Mouse (Mus musculus) embryo, embryonic 11 days (tissue): ENCODE data around the gene Fbxw8.

Source experiments
- DNase-seq: peaks from one replicate; pipeline ENCODE4 v3.0.0-alpha.2; 2015

Fbxw8 gene

DNA sequence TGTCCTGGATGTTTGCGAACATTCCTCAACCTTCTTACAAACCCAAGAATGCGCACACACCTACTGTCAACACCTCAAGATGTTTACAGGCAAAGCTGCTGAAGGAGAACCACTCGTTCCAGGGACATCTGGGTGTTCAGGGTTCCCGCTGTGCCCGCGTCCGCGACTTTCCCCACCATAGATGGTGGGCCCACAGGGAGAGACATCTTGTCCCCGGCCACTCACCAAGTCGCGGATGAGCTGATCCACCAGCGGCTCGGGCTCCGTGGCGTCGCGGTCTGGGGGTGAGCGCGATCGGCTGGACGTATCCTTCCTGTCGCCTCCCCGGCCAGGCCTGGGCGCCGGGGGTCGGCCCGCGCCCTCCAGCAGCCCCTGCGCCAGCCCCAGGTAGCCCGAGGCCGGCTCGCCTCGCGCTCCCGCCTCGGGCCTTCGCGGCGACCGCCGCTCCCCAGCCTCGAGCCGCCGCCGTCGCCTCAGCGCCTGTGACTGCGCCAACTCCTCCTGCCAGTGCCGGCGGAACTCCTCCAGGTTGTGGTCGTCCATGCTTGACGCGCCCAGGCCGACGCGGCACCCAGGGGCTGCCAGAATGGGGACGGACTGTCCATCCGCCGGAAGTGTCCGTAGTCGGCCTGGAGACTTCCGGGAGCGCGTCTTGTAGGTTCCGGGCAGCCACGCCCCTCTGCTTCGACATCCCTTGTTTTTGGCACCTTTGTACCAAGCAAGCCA is at the start of gene Fbxw8:
Gene Fbxw8 (minus strand): TSS at position 626 of the 726 bp plus-strand sequence.
- peak; percentile 94 for DNase-seq

DNA sequence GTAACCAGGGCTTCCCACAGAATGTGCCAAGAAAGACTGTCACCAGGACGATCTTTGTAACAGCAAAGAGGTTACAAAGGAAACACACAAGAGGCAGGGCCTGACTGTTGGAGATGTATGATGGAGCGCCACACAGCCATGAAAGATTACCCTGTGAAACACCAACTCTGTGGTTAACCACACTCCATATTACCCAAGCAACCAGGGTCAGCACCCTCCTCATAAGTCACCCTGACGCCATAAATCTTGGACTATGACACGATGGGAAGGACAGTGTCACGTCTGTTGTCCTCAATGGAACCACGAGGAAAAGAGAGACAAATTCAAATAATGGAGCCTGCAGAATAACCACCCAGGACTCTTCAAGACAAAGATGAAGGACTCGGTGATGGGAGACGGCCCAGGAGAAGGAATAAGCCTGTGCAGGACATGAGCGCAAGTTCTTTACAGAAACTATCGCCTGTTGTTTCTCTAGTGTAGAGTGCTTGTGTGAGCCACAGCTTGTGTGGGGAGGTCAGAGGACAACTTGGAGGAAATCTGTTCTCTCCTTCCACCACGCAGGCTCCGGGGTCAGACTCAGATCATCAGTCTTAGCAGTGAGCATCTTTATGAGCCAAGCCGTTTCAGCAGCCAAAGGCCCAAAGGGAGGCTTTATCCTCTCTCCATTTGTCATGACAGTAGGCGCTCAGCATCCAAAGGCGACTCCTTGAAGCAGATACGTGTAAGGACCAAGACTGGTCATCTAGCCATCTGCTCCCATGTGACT is 49.6 kb upstream of the Fbxw8 start:
- no peak for DNase-seq

DNA sequence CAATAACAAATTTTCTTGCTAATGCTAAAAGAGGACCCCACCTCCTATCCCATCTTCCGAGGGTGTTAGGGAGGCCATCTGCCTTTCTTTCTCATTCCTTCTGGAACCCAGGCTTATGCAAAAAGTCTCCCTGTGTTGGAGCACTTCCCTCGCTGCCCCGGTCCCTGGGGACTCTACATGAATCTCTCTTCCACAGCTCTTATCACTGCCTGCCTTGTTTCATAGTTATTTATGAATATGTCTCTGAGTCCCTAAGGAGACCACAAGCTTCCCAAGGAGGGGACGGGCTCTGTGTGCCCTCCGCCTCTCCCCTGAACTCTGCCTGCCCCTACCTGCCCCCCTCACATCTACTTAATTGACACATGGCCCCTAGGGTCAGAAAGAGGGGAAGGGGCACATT is 44.4 kb upstream of the Fbxw8 start:
- DNase-seq = no peak

DNA sequence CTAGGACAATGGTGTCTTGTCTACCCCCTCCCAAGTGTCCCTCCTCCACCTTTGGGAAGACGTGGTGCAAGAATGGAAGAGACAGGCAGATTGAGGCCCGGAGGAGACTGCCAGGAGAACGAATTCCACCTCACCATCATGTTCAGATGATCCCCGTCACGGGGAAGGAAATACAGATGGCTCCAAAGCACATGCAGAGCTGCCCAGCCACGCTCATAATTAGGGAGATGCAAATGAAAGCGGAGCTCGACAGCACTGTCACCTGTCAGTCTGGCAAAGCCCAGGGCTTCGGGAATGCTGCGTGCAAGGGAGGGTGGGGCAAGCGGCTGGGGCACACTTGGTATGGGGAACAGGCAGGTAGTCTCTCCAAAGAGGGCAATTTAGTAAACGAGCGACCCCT is 42.2 kb upstream of the Fbxw8 start:
- DNase-seq = no peak

DNA sequence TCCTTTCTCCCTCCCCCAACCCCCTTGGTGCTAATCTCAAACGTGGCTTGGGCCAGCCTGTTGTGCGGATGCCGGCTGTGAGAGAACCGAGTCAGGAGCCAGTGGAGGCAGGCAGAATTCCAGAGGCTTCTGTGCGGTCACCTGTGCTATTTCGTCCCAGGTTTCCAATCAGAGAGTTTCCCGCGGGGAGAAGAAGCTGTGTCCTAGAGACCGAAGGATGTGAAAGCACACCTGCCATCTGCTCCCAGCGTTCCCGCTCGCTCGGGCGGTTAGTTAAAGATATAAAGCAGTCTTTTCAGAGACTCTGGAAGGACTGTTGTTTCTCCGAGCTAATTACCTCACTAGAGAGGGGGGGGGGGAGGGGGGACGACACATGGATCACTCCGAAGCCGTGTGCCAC is 37.0 kb upstream of the Fbxw8 start:
- no peak for DNase-seq

DNA sequence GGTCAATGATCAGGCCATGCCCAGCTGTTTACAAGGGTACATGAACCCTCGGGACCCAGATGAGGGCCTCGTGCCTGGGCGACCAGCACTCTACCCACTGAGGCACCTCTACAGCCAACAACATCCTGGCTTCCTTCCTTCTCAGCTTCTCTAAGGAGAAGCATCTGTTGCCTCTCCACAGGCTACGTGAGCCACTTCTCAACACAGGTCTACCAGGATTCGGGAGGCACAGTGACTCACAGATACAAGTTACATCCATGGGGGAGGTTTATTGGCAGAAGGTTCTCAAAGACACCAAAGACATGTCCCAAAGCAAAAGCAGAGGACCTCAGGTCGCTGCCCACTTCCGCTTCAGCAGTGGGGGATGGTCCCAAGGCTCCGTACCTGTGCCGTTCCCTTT is 35.2 kb upstream of the Fbxw8 start:
- DNase-seq = no peak

DNA sequence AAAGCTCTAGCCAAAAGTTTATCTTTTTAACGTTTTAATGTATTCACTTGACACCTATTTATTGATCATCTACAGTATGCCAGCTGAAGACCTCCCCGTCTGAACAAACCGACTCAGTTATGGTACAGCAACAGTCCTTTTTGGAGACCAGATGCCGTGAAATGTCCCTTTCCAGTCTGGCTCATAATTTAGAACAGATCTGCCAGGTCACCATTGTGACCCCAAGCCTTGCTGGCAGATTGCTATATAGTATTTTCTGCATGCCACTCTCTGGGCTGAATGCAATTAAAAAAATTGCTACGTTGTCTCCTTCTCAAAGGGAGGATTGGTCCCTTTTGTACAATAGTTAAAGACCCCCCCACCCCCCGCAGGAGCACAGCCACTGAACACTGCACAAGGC is 33.1 kb upstream of the Fbxw8 start:
- peak; percentile 43 for DNase-seq

DNA sequence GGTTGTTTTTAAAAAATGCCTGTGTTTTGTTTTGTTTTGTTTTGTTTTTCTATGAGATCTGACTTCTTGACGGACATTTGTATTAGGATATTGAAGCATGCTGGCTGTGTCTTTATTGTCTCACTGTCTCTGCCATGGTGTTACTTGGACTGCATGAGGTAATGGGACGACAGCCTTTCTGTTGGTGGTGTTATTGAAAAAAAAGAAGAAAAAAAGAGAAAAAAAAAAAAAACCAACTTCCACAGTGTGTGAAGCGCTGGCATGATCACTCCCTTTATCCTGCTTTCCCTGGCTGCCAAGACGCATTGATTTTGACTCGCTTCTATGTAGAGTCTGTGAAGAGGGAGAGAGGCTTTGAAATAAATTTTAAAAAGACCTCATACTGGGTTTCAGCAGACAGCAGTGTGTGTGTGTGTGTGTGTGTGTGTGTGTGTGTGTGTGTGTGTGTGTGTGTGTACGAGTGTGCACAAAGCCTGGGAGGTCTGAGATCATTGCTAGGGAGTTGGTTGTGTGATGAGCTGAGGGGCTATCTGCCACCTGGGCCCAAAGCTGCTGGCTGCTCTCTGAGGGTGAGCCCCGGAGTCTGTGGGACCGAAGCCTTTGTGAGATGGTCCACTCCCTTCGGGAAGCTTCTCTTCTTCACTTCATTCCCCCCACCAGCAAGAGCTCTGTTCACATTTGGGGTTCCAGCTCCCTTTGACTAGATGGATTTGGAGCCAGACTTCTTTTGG is 31.8 kb upstream of the Fbxw8 start:
- no peak for DNase-seq

DNA sequence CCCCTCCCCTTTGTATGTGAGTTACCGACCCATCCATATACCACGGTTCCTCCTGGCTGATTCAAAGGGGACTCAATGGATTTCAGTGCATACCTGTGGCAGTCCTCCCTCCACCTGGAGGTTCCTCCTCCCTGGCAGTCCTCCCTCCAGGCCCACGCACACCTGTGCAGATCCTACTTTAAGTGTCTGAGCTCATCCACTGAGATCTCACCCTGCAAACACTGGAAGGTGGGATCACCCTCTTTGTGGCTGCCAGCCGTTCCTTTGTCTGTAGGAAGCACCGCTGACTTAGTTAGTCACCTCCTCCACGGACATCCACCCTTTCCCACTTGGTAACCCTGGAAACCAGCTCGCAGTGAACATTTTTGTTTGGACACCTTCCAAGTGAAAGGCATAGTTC is 22.4 kb upstream of the Fbxw8 start:
- DNase-seq = no peak

DNA sequence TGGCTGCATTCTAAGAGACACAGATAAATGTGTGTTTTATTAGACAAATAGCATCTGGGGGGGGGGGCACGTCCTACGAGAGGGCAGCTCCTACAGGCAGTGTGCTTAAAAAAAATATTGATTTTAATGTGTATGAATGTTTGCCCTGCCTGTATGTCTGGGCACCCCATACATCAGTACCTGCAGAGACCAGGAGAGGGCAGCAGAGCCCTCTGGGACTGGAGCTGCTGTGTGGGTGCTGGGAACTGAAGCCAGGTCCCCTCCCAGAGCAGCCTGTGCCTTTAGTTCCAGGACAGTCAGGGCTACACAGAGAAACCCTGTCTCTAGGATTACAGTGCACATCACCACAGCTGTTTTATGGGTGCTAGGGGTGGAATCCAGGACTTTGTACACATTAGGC is 19.9 kb upstream of the Fbxw8 start:
- DNase-seq = no peak

DNA sequence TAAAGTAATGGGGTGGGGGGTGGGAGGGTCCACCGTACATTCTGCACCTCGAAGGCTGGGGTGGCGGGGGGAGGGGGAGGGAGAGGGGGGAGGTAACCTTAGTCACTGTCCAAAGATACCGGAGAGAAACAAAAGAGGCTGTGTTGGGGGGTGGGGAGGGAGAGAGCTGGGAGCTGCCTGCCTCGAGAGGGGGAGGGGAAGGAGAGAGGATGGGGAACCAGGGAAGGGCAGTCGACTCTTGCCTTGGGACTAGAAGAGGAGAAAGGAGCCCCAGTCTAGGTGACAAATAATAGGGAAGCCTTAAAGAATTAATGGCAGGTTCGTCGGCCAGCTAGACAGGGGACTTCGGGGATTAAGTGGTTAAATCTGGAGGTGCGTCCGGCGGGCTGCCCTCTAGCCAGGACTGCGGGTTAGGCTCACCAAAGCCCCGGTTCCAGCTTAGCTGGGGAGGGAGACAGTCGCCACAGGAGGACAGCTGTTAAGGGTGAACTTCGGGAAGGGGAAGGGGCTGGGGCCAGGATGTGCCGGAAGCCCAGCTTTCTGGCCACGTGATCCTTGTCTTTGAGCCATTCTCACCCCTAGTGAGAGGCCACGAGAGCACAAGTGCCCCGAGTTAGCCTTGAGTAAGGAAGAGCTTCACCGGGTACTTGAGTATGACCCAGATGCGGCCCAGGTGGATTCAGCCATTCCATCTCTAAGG is 19.2 kb upstream of the Fbxw8 start:
- peak; percentile 66 for DNase-seq

DNA sequence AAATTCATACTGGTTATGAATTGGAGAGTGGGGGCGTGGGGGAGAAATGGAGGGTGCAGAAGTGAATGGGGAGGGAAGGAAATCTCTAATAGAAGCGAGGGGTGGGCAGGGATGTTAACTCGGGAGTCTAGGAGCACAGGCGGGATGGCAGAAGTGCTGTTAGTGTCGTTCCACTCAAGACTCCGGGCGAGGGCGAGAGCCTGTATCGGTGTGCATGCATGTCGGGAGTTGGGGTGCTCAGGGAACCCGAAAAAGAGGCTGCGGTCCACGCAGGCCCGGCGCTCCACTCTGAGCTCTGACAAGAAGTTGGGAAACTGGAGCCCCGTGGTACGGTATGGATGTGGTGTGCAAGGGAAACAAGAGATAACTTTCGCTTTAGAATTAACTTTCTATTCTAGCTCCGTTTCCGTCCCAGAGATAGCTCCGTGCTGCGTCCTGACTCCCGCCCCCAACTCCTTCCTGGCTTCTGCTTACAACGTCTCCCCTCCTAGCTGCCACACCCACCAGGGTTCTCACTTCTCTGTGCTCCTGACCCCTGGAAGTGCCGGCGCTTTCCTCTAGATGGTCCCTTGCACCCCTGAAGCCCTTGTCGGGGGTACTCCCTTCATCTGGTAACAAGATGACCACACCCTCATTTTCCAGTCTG is 16.9 kb upstream of the Fbxw8 start:
- DNase-seq = peak; percentile 24

DNA sequence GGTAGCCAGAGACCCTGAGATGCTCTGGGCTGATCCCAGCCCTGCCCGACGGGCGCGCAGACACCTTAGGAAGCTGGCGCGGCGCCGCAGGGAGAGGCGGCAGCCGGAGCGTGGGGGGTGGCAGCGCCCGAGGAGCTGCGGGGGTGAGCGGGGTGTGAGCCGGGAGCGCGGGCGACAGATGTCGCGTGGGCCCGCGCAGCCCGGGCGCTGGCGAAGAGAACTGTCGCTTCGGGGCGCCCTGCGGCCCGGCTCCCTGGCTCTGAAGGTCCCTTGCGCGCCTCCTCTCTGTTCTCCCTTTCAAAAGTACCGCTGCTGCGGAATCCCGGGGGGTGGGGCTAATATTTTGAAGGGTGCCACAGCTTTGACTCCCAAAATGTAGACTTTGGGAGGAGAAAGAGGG is 16.4 kb upstream of the Fbxw8 start:
- no peak for DNase-seq

DNA sequence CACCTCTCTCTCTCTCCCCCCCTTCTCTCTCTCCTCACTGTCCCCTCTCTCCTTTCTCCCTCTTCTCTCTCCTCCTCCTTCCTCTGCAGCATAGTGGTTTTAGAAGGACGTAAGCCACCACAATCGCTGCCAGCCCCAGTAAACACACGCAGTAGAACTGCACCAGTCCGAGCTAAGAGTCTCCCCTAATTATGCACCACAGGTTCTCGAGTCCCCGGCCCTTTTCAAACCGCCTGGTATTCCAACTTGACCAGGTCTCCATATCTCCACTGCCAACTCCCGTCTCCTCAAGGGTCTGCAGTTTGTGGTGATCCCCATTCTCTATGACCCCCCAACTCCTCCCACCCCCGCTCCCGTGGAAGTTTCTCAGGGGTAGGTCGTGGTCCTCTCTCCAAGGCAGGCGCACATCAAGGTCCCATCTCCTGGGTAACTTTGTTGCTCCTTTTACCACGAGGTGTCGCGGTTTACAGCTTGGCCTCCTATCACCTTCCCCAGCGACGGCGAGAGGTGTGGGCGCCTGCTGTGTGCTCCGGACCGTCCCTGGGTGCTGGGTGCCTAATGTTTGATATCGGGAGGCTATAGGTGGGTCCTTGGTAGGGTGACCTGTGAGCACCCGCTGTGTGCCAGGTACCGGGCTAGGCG is 15.7 kb upstream of the Fbxw8 start:
- peak; percentile 58 for DNase-seq

DNA sequence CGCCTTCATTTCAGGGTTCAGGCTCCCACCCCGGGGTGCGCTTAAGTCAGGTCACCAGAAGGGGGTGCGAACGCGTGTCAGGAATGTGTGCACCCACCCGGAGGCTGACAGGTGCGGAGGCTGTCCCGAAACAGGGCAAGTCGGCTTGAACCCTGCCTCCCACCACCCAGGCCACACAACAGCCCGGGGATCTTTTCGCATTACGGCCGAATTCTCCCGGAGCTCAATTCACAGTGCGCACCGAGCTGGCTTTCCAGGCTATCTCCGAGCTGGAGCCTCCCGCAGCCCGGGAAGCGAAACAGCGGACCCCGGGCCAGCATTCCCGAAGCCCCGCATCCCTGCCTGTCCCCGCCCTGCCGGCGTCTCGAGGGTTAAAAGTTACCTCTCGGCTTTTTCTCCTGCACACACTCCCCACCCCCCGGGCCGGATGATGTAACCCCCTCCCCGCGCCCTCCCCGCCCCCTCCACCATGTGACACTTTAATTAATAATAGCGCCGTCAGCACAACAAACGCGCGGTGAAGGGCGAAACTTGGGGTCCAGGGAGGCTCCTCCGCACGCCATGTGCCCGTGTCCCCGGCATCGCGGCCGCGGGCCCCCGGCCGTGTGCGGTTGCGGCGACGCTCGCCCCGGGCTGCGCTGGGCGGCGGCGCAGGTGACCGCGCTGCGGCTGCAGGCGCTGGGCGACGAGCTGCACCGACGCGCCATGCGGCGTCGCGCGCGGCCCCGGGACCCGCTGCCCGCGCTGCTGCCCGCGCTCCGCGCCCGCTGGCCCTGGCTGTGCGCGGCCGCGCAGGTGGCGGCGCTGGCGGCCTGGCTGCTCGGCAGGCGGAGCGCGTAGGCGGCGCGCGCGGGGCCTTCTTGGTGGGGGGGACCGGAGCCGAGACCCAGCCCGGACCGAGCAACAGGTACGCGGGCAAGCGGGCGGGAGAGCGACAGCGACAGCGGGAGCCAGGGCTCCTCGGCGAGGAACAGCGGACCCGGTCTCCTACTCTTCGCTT is 14.3 kb upstream of the Fbxw8 start:
- DNase-seq = peak; percentile 67

DNA sequence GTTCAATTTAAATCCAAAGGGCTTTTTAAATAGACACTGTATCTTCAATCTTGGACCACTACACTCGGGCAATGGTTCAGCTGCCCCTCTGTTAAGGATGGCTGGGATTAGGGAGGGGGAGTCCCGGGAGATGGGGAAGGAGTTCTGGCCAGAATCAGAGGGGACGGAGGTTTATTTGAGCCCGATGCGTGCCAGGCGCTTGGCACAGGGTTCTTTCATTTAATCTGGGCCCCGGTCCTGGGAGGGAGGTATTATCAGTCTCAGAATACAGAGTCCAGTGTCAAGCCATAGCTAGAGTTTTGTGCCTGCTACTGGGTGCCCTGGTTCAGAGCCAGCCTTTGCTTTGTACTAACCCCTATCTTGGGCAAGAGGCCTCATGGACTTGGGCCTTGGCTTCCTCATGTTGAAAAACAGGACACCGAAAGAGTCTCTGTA is 12.3 kb upstream of the Fbxw8 start:
- no peak for DNase-seq

DNA sequence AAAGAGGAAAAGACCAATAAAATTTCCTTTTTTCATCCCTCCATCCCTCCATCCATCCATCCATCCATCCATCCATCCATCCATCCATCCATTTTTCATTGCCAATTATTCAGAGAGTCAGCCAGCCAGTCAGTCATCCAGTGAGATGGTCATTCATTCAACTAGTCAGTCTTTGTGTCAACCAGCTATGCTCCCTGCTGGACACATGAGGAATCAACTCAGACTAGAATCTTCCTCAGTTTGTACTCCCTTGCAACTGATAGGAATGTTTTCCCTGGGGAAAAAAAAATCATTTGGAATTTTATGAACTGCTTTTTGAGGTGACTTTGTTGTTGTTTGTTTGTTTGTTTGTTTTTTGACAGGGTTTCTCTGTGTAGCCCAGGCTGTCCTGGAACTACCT is 10.2 kb upstream of the Fbxw8 start:
- DNase-seq = no peak

DNA sequence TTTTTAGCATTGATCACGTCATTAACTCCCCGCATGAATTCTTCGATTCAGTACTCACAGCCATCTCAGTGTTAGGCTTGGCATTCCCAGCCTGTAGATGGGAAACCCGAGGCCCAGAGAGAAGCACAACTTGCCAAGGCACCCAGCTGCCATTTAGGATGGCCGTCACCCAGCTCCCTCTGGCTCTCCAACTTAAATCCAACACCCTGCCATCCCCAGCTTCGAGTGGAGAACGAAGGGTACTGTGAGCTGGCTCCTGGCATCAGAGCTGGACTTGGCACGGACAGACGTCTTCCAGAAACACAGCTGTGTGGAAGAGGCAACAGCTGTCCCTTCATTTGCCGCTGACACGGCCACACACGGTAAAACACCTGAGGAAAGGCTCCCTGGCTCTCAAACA is 9.3 kb upstream of the Fbxw8 start, which contains the start of gene Hrk:
Gene Hrk (plus strand): TSS at position 68 of the 400 bp plus-strand sequence.
- DNase-seq = no peak

DNA sequence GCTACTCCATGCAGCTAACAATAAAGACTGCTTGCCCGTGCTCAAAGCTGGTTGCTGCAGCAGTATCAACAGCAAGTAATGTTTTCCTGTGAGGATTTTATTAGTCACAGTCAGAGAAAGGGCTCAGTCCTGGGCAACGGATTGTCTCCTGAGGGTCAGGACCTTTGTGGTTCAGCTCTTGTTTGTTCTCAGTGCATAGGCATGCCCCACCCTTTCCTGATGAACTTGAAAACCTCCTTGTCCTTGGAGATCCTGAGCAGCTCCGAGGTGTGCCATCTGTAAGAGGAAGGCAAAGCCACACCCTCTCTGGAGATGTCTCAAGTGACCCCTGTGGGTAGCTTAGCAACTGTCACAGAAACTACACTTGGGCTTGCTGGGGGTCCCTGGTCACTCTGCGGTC is 5.4 kb upstream of the Fbxw8 start:
- no peak for DNase-seq

DNA sequence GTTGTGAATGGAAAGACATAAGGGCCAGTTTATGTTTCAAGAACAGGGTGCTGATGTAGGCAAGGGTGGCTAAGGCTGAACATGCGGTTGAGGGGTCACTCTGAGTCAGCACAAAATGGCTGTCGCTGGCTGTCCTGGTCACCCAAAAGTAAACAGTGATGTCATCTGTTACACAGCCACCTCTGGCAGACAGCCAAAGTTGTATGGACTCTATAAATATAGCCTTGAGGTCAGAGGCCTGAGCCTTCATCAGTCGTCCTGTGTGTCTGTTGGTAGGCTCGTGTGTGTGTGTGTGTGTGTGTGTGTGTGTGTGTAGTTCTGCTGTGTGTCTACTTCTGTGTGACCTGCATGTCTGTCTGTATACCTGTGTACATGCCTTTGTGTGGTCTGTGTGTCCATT is 1.7 kb upstream of the Fbxw8 start:
- DNase-seq = no peak

DNA sequence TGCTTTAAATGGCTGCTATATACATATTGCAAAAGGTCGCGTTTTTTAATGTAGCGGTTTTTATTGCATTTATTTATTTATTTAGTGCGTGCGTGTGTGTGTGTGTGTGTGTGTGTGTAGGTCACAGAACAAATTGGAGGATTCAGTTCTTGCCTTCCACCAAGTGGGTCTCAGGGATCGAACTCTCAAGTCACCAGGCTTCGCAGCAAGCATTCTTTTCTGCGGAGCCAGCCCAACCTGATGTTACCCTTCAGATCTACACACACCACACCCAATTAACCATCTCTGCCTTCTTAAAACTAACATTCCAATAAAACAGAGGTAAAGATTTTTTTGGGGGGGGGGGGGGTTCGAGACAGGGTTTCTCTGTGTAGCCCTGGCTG is 292 bp upstream of the Fbxw8 start:
- DNase-seq = no peak
